Mouse (Mus musculus): ENCODE data around the gene Ppp2r3d. TPM values are rescaled to one million over a fixed set of nuclear protein-coding genes. Genes with fewer than 3 reads are reported as not detected.

The Ppp2r3d gene
- total and polyA plus RNA-seq, 3 experiments = 17.4 to 78.1 TPM; not detected in 1

DNA sequence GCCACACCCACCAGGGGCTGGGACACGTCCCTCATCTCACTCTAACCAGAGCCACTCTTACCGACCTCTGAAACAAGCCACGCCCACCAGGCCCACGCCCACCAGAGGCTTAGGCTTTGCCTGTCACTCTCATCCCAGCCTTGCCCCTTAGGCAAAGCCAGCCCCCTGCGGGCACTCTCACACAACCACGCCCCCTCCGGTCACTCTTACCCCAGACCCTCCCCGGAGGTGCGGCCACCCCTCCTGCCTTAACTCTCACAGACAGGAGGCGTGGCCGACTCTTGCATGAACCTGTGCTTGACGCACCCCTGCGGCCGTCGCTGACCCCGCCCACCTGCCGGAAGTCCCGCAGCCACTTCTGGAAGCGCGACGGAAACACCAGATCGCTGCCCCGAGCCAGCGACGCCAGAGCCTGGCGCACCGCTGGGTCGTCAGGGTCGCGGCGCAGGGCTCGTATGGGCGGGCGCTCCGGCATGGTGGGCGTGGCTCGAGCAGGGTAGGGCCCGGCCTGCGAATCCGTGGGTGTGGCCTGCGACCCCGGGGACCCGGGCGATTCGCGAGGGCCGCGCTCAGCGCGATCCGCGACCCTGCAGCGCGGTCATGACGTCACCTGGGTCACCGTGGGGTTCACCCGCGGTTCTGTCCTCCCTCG is 53.7 kb downstream of the Ppp2r3d start (continued):
- no peak for TF ChIP-seq BHLHE40 (IDR thresholded peaks at IDR 0.05; ENCODE audit: borderline replicate concordance, low read depth, low read length)
- no peak for TF ChIP-seq MYB (IDR thresholded peaks at IDR 0.05; ENCODE audit: low read depth, low read length)
- TF ChIP-seq EP300 (IDR thresholded peaks at IDR 0.05; ENCODE audit: low read depth in 1 of 2, low read length in 2 of 2) = no peak
- TF ChIP-seq RAD21 (IDR thresholded peaks at IDR 0.05; ENCODE audit: low read depth, low read length) = no peak
- TF ChIP-seq ZC3H11A (IDR thresholded peaks at IDR 0.05; ENCODE audit: low read depth, low read length) = no peak
- peak; percentile 44; the same call in 1 of the 2 replicates for TF ChIP-seq POLR2AphosphoS2 (IDR thresholded peaks at IDR 0.05; ENCODE audit: low read length)
- no peak for TF ChIP-seq RCOR1 (IDR thresholded peaks at IDR 0.05; ENCODE audit: low read depth, low read length)
- TF ChIP-seq POLR2A (IDR thresholded peaks at IDR 0.05; ENCODE audit: control insufficient read depth in 1 of 2, insufficient read depth in 1 of 2, low read depth in 1 of 2, low read length in 2 of 2, poor library complexity in 1 of 2) = no peak; a peak in 1 of 4 replicates
- no peak for TF ChIP-seq USF2 (IDR thresholded peaks at IDR 0.05; ENCODE audit: borderline replicate concordance in 1 of 2, insufficient read depth in 1 of 2, low read depth in 1 of 2, low read length in 2 of 2)
- peak; percentile 53 for TF ChIP-seq NELFE (IDR thresholded peaks at IDR 0.05; ENCODE audit: low read depth, low read length)
- TF ChIP-seq ZKSCAN1 (IDR thresholded peaks at IDR 0.05; ENCODE audit: low read depth, low read length) = no peak
- peak; percentile 31; the same call in 1 of the 2 replicates for TF ChIP-seq TCF12 (IDR thresholded peaks at IDR 0.05; ENCODE audit: low read depth, low read length)
- TF ChIP-seq POLR2AphosphoS5 (IDR thresholded peaks at IDR 0.05; ENCODE audit: borderline replicate concordance, low read depth, low read length) = no peak
- TF ChIP-seq E2F4 (IDR thresholded peaks at IDR 0.05; ENCODE audit: borderline replicate concordance, low read depth, low read length) = no peak

DNA sequence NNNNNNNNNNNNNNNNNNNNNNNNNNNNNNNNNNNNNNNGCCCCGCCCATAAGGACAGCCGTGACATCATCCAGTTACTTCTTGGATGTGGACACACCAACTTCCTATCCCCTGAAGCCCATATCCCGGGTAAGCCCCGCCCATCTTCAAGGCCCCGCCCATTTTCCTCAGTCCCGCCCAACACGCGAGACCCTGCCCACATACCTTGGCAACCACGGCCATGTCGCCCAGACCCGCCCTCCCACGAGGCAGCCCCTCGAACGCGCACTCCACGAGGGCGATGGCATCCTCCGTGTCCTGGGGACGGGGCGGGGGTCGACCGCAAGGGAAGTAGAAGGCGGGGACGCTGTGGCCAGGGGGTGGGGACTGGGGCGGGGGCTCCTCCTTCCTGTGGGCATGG is 54.3 kb downstream of the Ppp2r3d start:
- peak; percentile 80 for DNase-seq (ENCODE audit: low read depth, low spot score)
- no peaks in the 10 kb centered on the region for H3K4me1 ChIP-seq (ENCODE audit: control insufficient read depth in 1 of 2, insufficient read depth in 2 of 2, low read length in 2 of 2)
- peak overlapping the region; percentile 63 for H3K9ac ChIP-seq (ENCODE audit: control insufficient read depth, low read depth, low read length, poor library complexity, severe bottlenecking)
- H3K9me3 ChIP-seq (replicated peaks; ENCODE audit: insufficient read depth, low read length) = no peaks in the 10 kb centered on the region
- no peaks in the 10 kb centered on the region for H3K27me3 ChIP-seq (ENCODE audit: control insufficient read depth in 1 of 2, insufficient read depth in 2 of 2, low read length in 2 of 2)
- TF ChIP-seq MYB (IDR thresholded peaks at IDR 0.05; ENCODE audit: low read depth, low read length) = no peak
- no peak for TF ChIP-seq TAL1 (IDR thresholded peaks at IDR 0.05; ENCODE audit: low read length)
- no peak for TF ChIP-seq ETS1 (IDR thresholded peaks at IDR 0.05; ENCODE audit: low read depth, low read length)
- TF ChIP-seq ELF1 (IDR thresholded peaks at IDR 0.05; ENCODE audit: low read depth, low read length) = peak; percentile 52
- no peaks in the 10 kb centered on the region; the same call in 1 of the 2 replicates for H3K79me2 ChIP-seq (ENCODE audit: control insufficient read depth, insufficient read depth, low read length, poor library complexity)
- peak overlapping the region; percentile 46 to 64; a peak in 3 of 4 replicates for H3K4me3 ChIP-seq (ENCODE audit: control insufficient read depth in 1 of 2, insufficient read depth in 1 of 2, low read depth in 2 of 2, low read length in 2 of 2)
- peak overlapping the region; percentile 53; the same call in 1 of the 2 replicates for H3K27ac ChIP-seq (ENCODE audit: control insufficient read depth, low read depth, low read length)
- no peaks in the 10 kb centered on the region for H3K36me3 ChIP-seq (ENCODE audit: control insufficient read depth in 1 of 2, insufficient read depth in 2 of 2, low read length in 2 of 2)

DNA sequence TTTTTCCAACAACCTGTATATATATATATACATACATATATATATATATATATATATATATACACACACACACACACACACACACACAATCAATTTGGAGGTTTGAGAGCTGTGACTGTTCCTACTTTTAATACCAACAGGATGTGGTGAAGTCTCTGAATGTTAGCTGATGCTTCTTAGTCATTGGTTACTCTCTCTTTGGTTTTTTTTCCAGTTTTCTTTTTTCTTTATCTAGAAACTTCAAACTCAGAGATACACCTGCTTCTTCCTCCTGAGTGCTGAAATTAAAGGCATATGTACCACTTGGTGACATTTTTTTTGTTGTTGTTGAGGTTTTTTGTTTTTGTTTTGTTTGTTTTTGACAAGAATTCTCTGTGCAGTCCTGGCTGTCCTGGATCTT is 63.8 kb downstream of the Ppp2r3d start:
- DNase-seq (ENCODE audit: low read depth, low spot score) = no peak
- TF ChIP-seq UBTF (IDR thresholded peaks at IDR 0.05; ENCODE audit: borderline replicate concordance, insufficient read depth, low read depth, low read length) = no peak
- TF ChIP-seq ZC3H11A (IDR thresholded peaks at IDR 0.05; ENCODE audit: low read depth, low read length) = no peak
- no peak for TF ChIP-seq ZNF384 (IDR thresholded peaks at IDR 0.05; ENCODE audit: low read depth, low read length)
- H3K27ac ChIP-seq (ENCODE audit: control insufficient read depth, low read depth, low read length) = no peak overlapping the region
- H3K27me3 ChIP-seq (ENCODE audit: control insufficient read depth in 1 of 2, insufficient read depth in 2 of 2, low read length in 2 of 2) = no peaks in the 10 kb centered on the region
- no peak overlapping the region for H3K9ac ChIP-seq (ENCODE audit: control insufficient read depth, low read depth, low read length, poor library complexity, severe bottlenecking)
- H3K9me3 ChIP-seq (replicated peaks; ENCODE audit: insufficient read depth, low read length) = no peaks in the 10 kb centered on the region
- H3K4me3 ChIP-seq (ENCODE audit: control insufficient read depth in 1 of 2, insufficient read depth in 1 of 2, low read depth in 2 of 2, low read length in 2 of 2) = no peak overlapping the region
- H3K36me3 ChIP-seq (ENCODE audit: control insufficient read depth in 1 of 2, insufficient read depth in 2 of 2, low read length in 2 of 2) = no peaks in the 10 kb centered on the region
- H3K4me1 ChIP-seq (ENCODE audit: control insufficient read depth in 1 of 2, insufficient read depth in 2 of 2, low read length in 2 of 2) = no peaks in the 10 kb centered on the region
- no peaks in the 10 kb centered on the region for H3K79me2 ChIP-seq (ENCODE audit: control insufficient read depth, insufficient read depth, low read length, poor library complexity)

Data from MEL (cell line).